Mouse (Mus musculus): ENCODE data around the gene Slc25a30.

- TF ChIP-seq CTCF (IDR thresholded peaks at IDR 0.05; ENCODE audit: insufficient read depth, low read depth, low read length) (no peak), POLR2A (IDR thresholded peaks at IDR 0.05; ENCODE audit: insufficient read depth, low read depth, low read length) (no peak)
These were observed 47.5 kb upstream of the Slc25a30 start for GRCm38 (mm10) chr14:75834251-75834738.
